Mouse (Mus musculus) testis, adult 2 months (tissue): ENCODE data around the gene Lztr1.
A peak's percentile ranks its signal among the peaks of the same experiment; 100 is the strongest.

Experiments used
- CTCF ChIP-seq: fragments of 200-500 bp; IDR thresholded peaks from 2 replicates; pipeline ENCODE4 v1.5.1; 2012; ENCODE audit warnings: low read depth, mild to moderate bottlenecking, inconsistent platforms, low read length, moderate library complexity; ENCODE audit not compliant: control insufficient read depth, insufficient read depth, insufficient replicate concordance
- POLR2A ChIP-seq: fragments of 200-500 bp; IDR thresholded peaks from 2 replicates; pipeline ENCODE4 v1.6.1; 2012; ENCODE audit warnings: low read depth, mild to moderate bottlenecking, inconsistent platforms, low read length, moderate library complexity; ENCODE audit not compliant: control insufficient read depth

GRCm38 (mm10) chr16:17488478-17489468 lies 19.7 kb upstream of the Lztr1 start:
- TF ChIP-seq CTCF (peak; percentile 30; the same call in 1 of the 2 replicates), POLR2A (no peak)
